Mouse (Mus musculus) liver, embryonic 14 days (tissue): ENCODE results near the gene Spata3. TPM values are rescaled to one million over a fixed set of nuclear protein-coding genes. Genes with fewer than 3 reads are reported as not detected.

Experiments used
- polyA plus RNA-seq: library from polyadenylated mRNA; depleted of rRNA; stranded (reverse); fragments of >200 nt; gene quantifications from 2 replicates; pipeline ENCODE4 v1.2.3, GENCODE M21; 2012; rRNA removed

The Spata3 gene
- 0.07 and 0.14 TPM in 2 replicates for polyA plus RNA-seq

GRCm38 (mm10) chr1:86016516-86016915 is at the start of gene Spata3:
TSS of gene Spata3 (plus strand) at chr1:86016816.

GRCm38 (mm10) chr1:86045848-86046805 is 29.5 kb downstream of the Spata3 start, which contains the start of gene 2810459M11Rik:
TSS of gene 2810459M11Rik (plus strand) at chr1:86045863.

GRCm38 (mm10) chr1:86064271-86064991 is 47.8 kb downstream of the Spata3 start, which contains the start of gene Psmd1:
TSS of gene Psmd1 (plus strand) at chr1:86064387.

Other genes starting within 250 kb of the Spata3 start
- 2.6 and 3.5 TPM in 2 replicates for gene A630001G21Rik, start 238.2 kb upstream of the Spata3 start, polyA plus RNA-seq
- 20.3 and 23.8 TPM in 2 replicates for gene Cab39, start 223.4 kb upstream of the Spata3 start, polyA plus RNA-seq
- 20.8 and 23.7 TPM in 2 replicates for gene Itm2c, start 122.5 kb upstream of the Spata3 start, polyA plus RNA-seq
- gene 4933407L21Rik, start 88.3 kb upstream of the Spata3 start, polyA plus RNA-seq: 0.06 and 0.08 TPM in 2 replicates
- gene Gpr55, start 55.8 kb upstream of the Spata3 start, polyA plus RNA-seq: 0.05 and 0.07 TPM in 2 replicates
- 9.9 and 12.7 TPM in 2 replicates for gene 2810459M11Rik, start 29.0 kb downstream of the Spata3 start, polyA plus RNA-seq
- 52.4 and 59.2 TPM in 2 replicates for gene Psmd1, start 47.6 kb downstream of the Spata3 start, polyA plus RNA-seq
- 0.05 TPM in 1 of 2 replicates, not detected in the other for gene Htr2b, start 95.2 kb downstream of the Spata3 start, polyA plus RNA-seq
- 0.35 TPM in 2 replicates for gene Gm21972, start 116.8 kb downstream of the Spata3 start, polyA plus RNA-seq
- 6.0 and 6.7 TPM in 2 replicates for gene Armc9, start 138.0 kb downstream of the Spata3 start, polyA plus RNA-seq